16 mouse cellular contexts compared by ENCODE assay signal in the genomic region with DNA sequence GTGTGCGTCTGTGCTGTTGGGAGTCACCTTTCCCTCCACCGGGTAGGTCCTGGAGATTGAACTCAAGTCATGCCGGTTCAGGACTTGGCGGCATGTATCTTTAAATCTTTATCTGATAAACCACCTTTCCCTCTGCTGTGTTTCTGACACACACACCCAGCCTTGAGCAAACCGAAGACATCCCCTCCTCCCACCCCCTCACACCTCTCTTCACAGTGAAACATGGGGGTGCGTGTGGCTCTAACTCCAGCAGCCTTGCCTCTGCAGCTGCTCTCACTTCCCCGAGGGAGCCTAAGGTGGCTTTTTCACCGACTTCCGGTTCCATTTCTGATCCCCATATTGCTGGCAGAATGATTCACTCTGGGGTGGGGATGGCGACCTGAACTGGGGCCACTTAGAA. TPM values are rescaled to one million over a fixed set of nuclear protein-coding genes. Genes with fewer than 3 reads are reported as not detected.
DNase-seq lines count a peak whose midpoint lies in the region; ATAC-seq and TF ChIP-seq lines count a peak whose summit lies in the region.
"Had no signal": no experiment of that assay in that cellular context is flagged by ENCODE, and none has a peak within 500 bp of the region (broad histone marks: within the 10 kb centered on the region; RNA-seq: fewer than 3 reads in every experiment).

No protein-coding gene starts in this region.

- no peak overlapping the region for H3K4me3 ChIP-seq in heart, embryonic 16.5 days (ENCODE audit: low read length)
- no peak overlapping the region for H3K4me3 ChIP-seq in hindbrain, embryonic 12.5 days
- no peak overlapping the region for H3K4me3 ChIP-seq in left cerebral cortex, adult 2 months
- H3K4me3 ChIP-seq: intestine, embryonic 15.5 days; liver, embryonic 13.5 days; neural tube, embryonic 15.5 days had no signal

- no peak for TF ChIP-seq CTCF in left cerebral cortex, adult 2 months (IDR thresholded peaks at IDR 0.05)

- no peak overlapping the region for H3K4me2 ChIP-seq in heart, embryonic 16.5 days (ENCODE audit: low read depth, low read length)
- no peak overlapping the region for H3K4me2 ChIP-seq in hindbrain, embryonic 12.5 days (replicated peaks)
- H3K4me2 ChIP-seq: intestine, embryonic 15.5 days; liver, embryonic 13.5 days; neural tube, embryonic 15.5 days had no signal

- H3K9me3 ChIP-seq in heart, embryonic 16.5 days (replicated peaks; ENCODE audit: control insufficient read depth, low read length), result no peaks in the 10 kb centered on the region
- no peaks in the 10 kb centered on the region for H3K9me3 ChIP-seq in hindbrain, embryonic 12.5 days (replicated peaks)
- H3K9me3 ChIP-seq: intestine, embryonic 15.5 days; liver, embryonic 13.5 days; neural tube, embryonic 15.5 days had no signal

- H3K9ac ChIP-seq in heart, embryonic 16.5 days (ENCODE audit: low read length), result no peak overlapping the region
- no peak overlapping the region for H3K9ac ChIP-seq in hindbrain, embryonic 12.5 days
- H3K9ac ChIP-seq: intestine, embryonic 15.5 days; liver, embryonic 13.5 days; neural tube, embryonic 15.5 days had no signal

- H3K27ac ChIP-seq in heart, embryonic 16.5 days (ENCODE audit: low read length), result peak overlapping the region; percentile 71
- H3K27ac ChIP-seq in hindbrain, embryonic 12.5 days, result no peak overlapping the region
- no peak overlapping the region for H3K27ac ChIP-seq in left cerebral cortex, adult 2 months
- H3K27ac ChIP-seq: intestine, embryonic 15.5 days; liver, embryonic 13.5 days; neural tube, embryonic 15.5 days had no signal

- H3K36me3 ChIP-seq in heart, embryonic 16.5 days (ENCODE audit: control insufficient read depth, insufficient read depth), result no peaks in the 10 kb centered on the region
- no peaks in the 10 kb centered on the region for H3K36me3 ChIP-seq in hindbrain, embryonic 12.5 days
- H3K36me3 ChIP-seq: intestine, embryonic 15.5 days; liver, embryonic 13.5 days; neural tube, embryonic 15.5 days had no signal

- intact Hi-C loops in heart, postnatal 36 days (cut with DNase I), result loop anchor here (5.0 kb wide), 1 partner anchor 167 kb away; no protein-coding TSS in a partner anchor
- intact Hi-C loops in left cerebral cortex, adult 2 months (cut with DNase I), result no loop called here

- ATAC-seq in heart, embryonic 16.5 days (replicated peaks; ENCODE audit: extremely low read depth, insufficient read depth, low FRiP score), result 0 out of 2 replicates have a peak, but pooled peaks have one; percentile 38
- no peak for ATAC-seq in hindbrain, embryonic 12.5 days (ENCODE audit: low FRiP score)
- ATAC-seq: intestine, embryonic 15.5 days had no signal

- no peak for DNase-seq in heart, postnatal 36 days
- DNase-seq in T-cell, adult 2 months (ENCODE audit: low spot score), result peak; percentile 45
- DNase-seq in natural killer cell, adult 2 months (ENCODE audit: low spot score in 2 of 2), result peak; percentile 8 to 16
- DNase-seq in thymus, postnatal 36 days, result peak; percentile 67 to 83
- no peak for DNase-seq in left cerebral cortex, adult 2 months (ENCODE audit: extremely low spot score in 1 of 2, low spot score in 2 of 2)
- no peak for DNase-seq in right cerebral cortex, postnatal 36 days (ENCODE audit: low spot score in 2 of 2)
- DNase-seq: adrenal gland, postnatal 36 days; cerebellum, postnatal 25 days; gastrocnemius, postnatal 14 days; kidney, postnatal 25 days; left cerebral cortex, postnatal 4 days; liver, embryonic 13.5 days had no signal

- WGBS in heart, embryonic 16.5 days, result 75% methylated on average over 10 of the region's 10 CpGs
- WGBS in hindbrain, embryonic 12.5 days, result 86% methylated on average over 10 of the region's 10 CpGs

- H3K27me3 ChIP-seq in heart, embryonic 16.5 days (ENCODE audit: control insufficient read depth, insufficient read depth, low read length), result no peaks in the 10 kb centered on the region; the same call in 1 of the 2 replicates
- H3K27me3 ChIP-seq in hindbrain, embryonic 12.5 days, result no peaks in the 10 kb centered on the region; the same call in 1 of the 2 replicates
- H3K27me3 ChIP-seq: intestine, embryonic 15.5 days had no signal

- peaks cover 5% of the 10 kb centered on the region for H3K4me1 ChIP-seq in heart, embryonic 16.5 days (ENCODE audit: control insufficient read depth, insufficient read depth, low read length)
- no peaks in the 10 kb centered on the region for H3K4me1 ChIP-seq in hindbrain, embryonic 12.5 days

RNA-seq across cellular contexts. Expression of gene Ccdc167, which starts 52.8 kb away (rescaled TPM):
- 11.7 and 12.5 TPM in 2 replicates for polyA plus RNA-seq in heart, embryonic 16.5 days (2015; fragmentation: Nextera tagmentation; extraction: Ambion mirVana)
- 10 to 100 TPM; 11.0 to 11.6 TPM for total RNA-seq in heart, postnatal 36 days (2021)
- polyA plus RNA-seq in hindbrain, embryonic 12.5 days (2016; fragmentation: Nextera tagmentation; extraction: Ambion mirVana), result 14.0 and 15.3 TPM in 2 replicates
- total RNA-seq in left cerebral cortex, adult 2 months (2021), result 10 to 100 TPM; 13.9 to 17.3 TPM

Comparison
In these comparisons a context has a peak if more than half of its experiments do, and no peak if none do; other contexts are left out.
1. DNase-seq: peak in T-cell, adult 2 months (single experiment), natural killer cell, adult 2 months (2 of 2) and thymus, postnatal 36 days (2 of 2); none in heart, postnatal 36 days (0 of 2), left cerebral cortex, adult 2 months (0 of 2) and right cerebral cortex, postnatal 36 days (0 of 2).